Mouse (Mus musculus): ENCODE measurements around the gene 2010003K11Rik.

The 2010003K11Rik gene

GRCm38 (mm10) chr19:4496535-4497262 lies 1.7 kb downstream of the 2010003K11Rik start:
- peak; percentile 55 to 76 for DNase-seq

GRCm38 (mm10) chr19:4495814-4496213 lies 2.6 kb downstream of the 2010003K11Rik start:
- DNase-seq = no peak

- DNase-seq = no peak
These were observed 3.7 kb downstream of the 2010003K11Rik start for GRCm38 (mm10) chr19:4494707-4495106.

GRCm38 (mm10) chr19:4492526-4493296 lies 5.7 kb downstream of the 2010003K11Rik start:
- DNase-seq = peak; percentile 82 to 85

- DNase-seq = no peak
These were observed 7.2 kb downstream of the 2010003K11Rik start for GRCm38 (mm10) chr19:4491080-4491695.

GRCm38 (mm10) chr19:4487877-4488276 lies 10.5 kb downstream of the 2010003K11Rik start:
- no peak for DNase-seq

GRCm38 (mm10) chr19:4485006-4485405 lies 13.4 kb downstream of the 2010003K11Rik start:
- peak in 1 of 2 experiments; percentile 20 for DNase-seq

- DNase-seq = no peak
These were observed 16.1 kb downstream of the 2010003K11Rik start for GRCm38 (mm10) chr19:4482111-4482859.

GRCm38 (mm10) chr19:4481326-4481725 lies 17.1 kb downstream of the 2010003K11Rik start:
- DNase-seq = no peak

GRCm38 (mm10) chr19:4480041-4480440 lies 18.3 kb downstream of the 2010003K11Rik start:
- DNase-seq = no peak

GRCm38 (mm10) chr19:4478190-4478516 lies 20.2 kb downstream of the 2010003K11Rik start:
- DNase-seq = no peak

GRCm38 (mm10) chr19:4477345-4478189 lies 20.8 kb downstream of the 2010003K11Rik start, which contains the start of gene Syt12:
Gene Syt12, minus strand, starts transcription at chr19:4477447.
- DNase-seq = no peak

- no peak for DNase-seq
These were observed 21.7 kb downstream of the 2010003K11Rik start for GRCm38 (mm10) chr19:4476601-4477257.

- DNase-seq = no peak
These were observed 23.0 kb downstream of the 2010003K11Rik start for GRCm38 (mm10) chr19:4475224-4475925.

GRCm38 (mm10) chr19:4474739-4475138 lies 23.6 kb downstream of the 2010003K11Rik start:
- no peak for DNase-seq

- no peak for DNase-seq
These were observed 24.8 kb downstream of the 2010003K11Rik start for GRCm38 (mm10) chr19:4473549-4473948.

GRCm38 (mm10) chr19:4468363-4468762 lies 30.0 kb downstream of the 2010003K11Rik start:
- DNase-seq = peak in 1 of 2 experiments; percentile 64

- DNase-seq = peak; percentile 23 to 39
These were observed 33.7 kb downstream of the 2010003K11Rik start for GRCm38 (mm10) chr19:4464666-4465065.

- DNase-seq = no peak
These were observed 36.4 kb downstream of the 2010003K11Rik start for GRCm38 (mm10) chr19:4461981-4462380.

GRCm38 (mm10) chr19:4456227-4456626 lies 42.2 kb downstream of the 2010003K11Rik start:
- peak; percentile 32 to 75 for DNase-seq
